Mouse (Mus musculus): ENCODE results near the gene Atg10.

The Atg10 gene

GRCm38 (mm10) chr13:91107308-91107946 lies 116.3 kb downstream of the Atg10 start:
- DNase-seq = no peak

GRCm38 (mm10) chr13:91102238-91102637 lies 121.5 kb downstream of the Atg10 start:
- no peak for DNase-seq

- DNase-seq = no peak
These were observed 123.4 kb downstream of the Atg10 start for GRCm38 (mm10) chr13:91100417-91100816.

- no peak for DNase-seq
These were observed 128.9 kb downstream of the Atg10 start for GRCm38 (mm10) chr13:91094851-91095250.

- DNase-seq = peak; percentile 71
These were observed 129.6 kb downstream of the Atg10 start for GRCm38 (mm10) chr13:91094196-91094595.

GRCm38 (mm10) chr13:91093610-91094009 lies 130.2 kb downstream of the Atg10 start:
- DNase-seq = peak; percentile 15

- DNase-seq = peak; percentile 33
These were observed 130.6 kb downstream of the Atg10 start for GRCm38 (mm10) chr13:91093162-91093561.

GRCm38 (mm10) chr13:91091731-91092190 lies 132.0 kb downstream of the Atg10 start:
- DNase-seq = no peak

GRCm38 (mm10) chr13:91090861-91091730 lies 132.7 kb downstream of the Atg10 start:
- DNase-seq = peak; percentile 43

GRCm38 (mm10) chr13:91086361-91086900 lies 137.3 kb downstream of the Atg10 start:
- DNase-seq = no peak

GRCm38 (mm10) chr13:91072351-91072750 lies 151.4 kb downstream of the Atg10 start:
- no peak for DNase-seq

GRCm38 (mm10) chr13:91060871-91061270 lies 162.9 kb downstream of the Atg10 start:
- DNase-seq = no peak

GRCm38 (mm10) chr13:91048171-91048570 lies 175.6 kb downstream of the Atg10 start:
- no peak for DNase-seq

- no peak for DNase-seq
These were observed 176.9 kb downstream of the Atg10 start for GRCm38 (mm10) chr13:91046851-91047250.

GRCm38 (mm10) chr13:91041236-91041635 lies 182.5 kb downstream of the Atg10 start:
- DNase-seq = no peak

- no peak for DNase-seq
These were observed 183.3 kb downstream of the Atg10 start for GRCm38 (mm10) chr13:91040421-91040820.

GRCm38 (mm10) chr13:91039201-91039807 lies 184.5 kb downstream of the Atg10 start:
- no peak for DNase-seq

GRCm38 (mm10) chr13:91038636-91039035 lies 185.1 kb downstream of the Atg10 start:
- DNase-seq = no peak

GRCm38 (mm10) chr13:91038034-91038433 lies 185.7 kb downstream of the Atg10 start:
- DNase-seq = no peak

GRCm38 (mm10) chr13:91037405-91037804 lies 186.4 kb downstream of the Atg10 start:
- no peak for DNase-seq

- no peak for DNase-seq
These were observed 191.9 kb downstream of the Atg10 start for GRCm38 (mm10) chr13:91031836-91032235.

- DNase-seq = no peak
These were observed 200.3 kb downstream of the Atg10 start for GRCm38 (mm10) chr13:91023447-91023846.

GRCm38 (mm10) chr13:91011851-91012250 lies 211.9 kb downstream of the Atg10 start:
- DNase-seq = no peak
